Mouse (Mus musculus) cerebral cortex, adult 2 months (tissue): ENCODE data around the gene Cotl1.

ENCODE experiments used
- WGBS: fragments of 180-500 bp; shearing (Covaris S2); methylation state at CpG from one replicate; pipeline ENCODE4 v1.1.7; 2018; 5-methylcytosine and 5-hydroxymethylcytosine counted together

Gene Cotl1

GRCm38 (mm10) chr8:119840275-119840808 is at the start of gene Cotl1:
Gene Cotl1, minus strand, starts transcription at chr8:119840544.
- under 1% methylated on average over 57 of the region's 57 CpGs for WGBS

- 74% methylated on average over 4 of the region's 4 CpGs for WGBS
Observed at GRCm38 (mm10) chr8:119888012-119888411, 47.7 kb upstream of the Cotl1 start.

GRCm38 (mm10) chr8:119887130-119887529 is 46.8 kb upstream of the Cotl1 start:
- 78% methylated on average over 3 of the region's 3 CpGs for WGBS

- 53% methylated on average over 3 of the region's 3 CpGs for WGBS
Observed at GRCm38 (mm10) chr8:119885612-119886011, 45.3 kb upstream of the Cotl1 start.

GRCm38 (mm10) chr8:119883281-119883680 is 42.9 kb upstream of the Cotl1 start:
- WGBS: 96% methylated on average over 7 of the region's 7 CpGs

- 86% methylated on average over 8 of the region's 8 CpGs for WGBS
Observed at GRCm38 (mm10) chr8:119881917-119882316, 41.6 kb upstream of the Cotl1 start.

- WGBS: 82% methylated on average over 6 of the region's 6 CpGs
Observed at GRCm38 (mm10) chr8:119881301-119881700, 41.0 kb upstream of the Cotl1 start.

GRCm38 (mm10) chr8:119873181-119873580 is 32.8 kb upstream of the Cotl1 start:
- 100% methylated on average over 1 of the region's 1 CpGs for WGBS

- WGBS: 90% methylated on average over 20 of the region's 20 CpGs
Observed at GRCm38 (mm10) chr8:119869616-119870015, 29.3 kb upstream of the Cotl1 start.

GRCm38 (mm10) chr8:119862749-119863148 is 22.4 kb upstream of the Cotl1 start:
- 14% methylated on average over 6 of the region's 6 CpGs for WGBS

GRCm38 (mm10) chr8:119862390-119862734 is 22.0 kb upstream of the Cotl1 start:
- 1% methylated on average over 19 of the region's 19 CpGs for WGBS

GRCm38 (mm10) chr8:119861706-119862389 is 21.5 kb upstream of the Cotl1 start, which contains the start of gene Klhl36:
Gene Klhl36, plus strand, starts transcription at chr8:119862266.
- 1% methylated on average over 35 of the region's 35 CpGs for WGBS

- 60% methylated on average over 6 of the region's 6 CpGs for WGBS
Observed at GRCm38 (mm10) chr8:119857767-119858166, 17.4 kb upstream of the Cotl1 start.

GRCm38 (mm10) chr8:119855656-119856055 is 15.3 kb upstream of the Cotl1 start:
- WGBS: 83% methylated on average over 5 of the region's 5 CpGs

- WGBS: 59% methylated on average over 5 of the region's 5 CpGs
Observed at GRCm38 (mm10) chr8:119854035-119854434, 13.7 kb upstream of the Cotl1 start.

GRCm38 (mm10) chr8:119853521-119853920 is 13.2 kb upstream of the Cotl1 start:
- 83% methylated on average over 8 of the region's 8 CpGs for WGBS

GRCm38 (mm10) chr8:119847232-119847922 is 7.0 kb upstream of the Cotl1 start:
- WGBS: 85% methylated on average over 16 of the region's 16 CpGs

- 87% methylated on average over 7 of the region's 7 CpGs for WGBS
Observed at GRCm38 (mm10) chr8:119845741-119846140, 5.4 kb upstream of the Cotl1 start.

GRCm38 (mm10) chr8:119844577-119844976 is 4.2 kb upstream of the Cotl1 start:
- WGBS: 40% methylated on average over 8 of the region's 8 CpGs

- under 1% methylated on average over 4 of the region's 4 CpGs for WGBS
Observed at GRCm38 (mm10) chr8:119843444-119843843, 3.1 kb upstream of the Cotl1 start.

GRCm38 (mm10) chr8:119840905-119841411 is 614 bp upstream of the Cotl1 start:
- 26% methylated on average over 8 of the region's 8 CpGs for WGBS

- 14% methylated on average over 14 of the region's 14 CpGs for WGBS
Observed at GRCm38 (mm10) chr8:119839419-119840021, 824 bp downstream of the Cotl1 start.
